Mouse (Mus musculus): Measurements from ENCODE around the gene Bbx. TPM values are rescaled to one million over a fixed set of nuclear protein-coding genes. Genes with fewer than 3 reads are reported as not detected.

The Bbx gene
- total and polyA plus RNA-seq, 3 experiments = 3.7 to 112 (median 43.7) TPM

GRCm38 (mm10) chr16:50249036-50249435 is 183.2 kb downstream of the Bbx start:
- H3K4me1 ChIP-seq (ENCODE audit: insufficient read depth, low read depth, low read length) = no peaks in the 10 kb centered on the region
- ATAC-seq (ENCODE audit: extremely low read depth, insufficient number of reproducible peaks, low FRiP score, poor library complexity, severe bottlenecking) (no peak), DNase-seq (ENCODE audit: low spot score) (no peak)
- TF ChIP-seq TAL1 (conservative IDR thresholded peaks at IDR 0.05; ENCODE audit: low read depth, low read length) (no peak), GATA2 (IDR thresholded peaks at IDR 0.05; ENCODE audit: borderline replicate concordance, low read depth, low read length) (no peak), POLR2AphosphoS5 (IDR thresholded peaks at IDR 0.05; ENCODE audit: insufficient replicate concordance, low read depth, low read length) (no peak), GATA1 (IDR thresholded peaks at IDR 0.05; ENCODE audit: borderline replicate concordance, low read length) (no peak), CTCF (IDR thresholded peaks at IDR 0.05; ENCODE audit: low read depth, low read length) (no peak)
- H3K4me3 ChIP-seq (ENCODE audit: low read depth, low read length) = no peak overlapping the region
- no peaks in the 10 kb centered on the region for H3K9me3 ChIP-seq (replicated peaks)
- no peaks in the 10 kb centered on the region for H3K27me3 ChIP-seq (ENCODE audit: insufficient read depth, low read length)
- peaks cover 50% of the 10 kb centered on the region for H3K36me3 ChIP-seq (replicated peaks)

- H3K4me3 ChIP-seq (ENCODE audit: low read depth, low read length) = no peak overlapping the region
- no peak for DNase-seq (ENCODE audit: low spot score)
Observed at GRCm38 (mm10) chr16:50242444-50242843, 189.7 kb downstream of the Bbx start.

DNA sequence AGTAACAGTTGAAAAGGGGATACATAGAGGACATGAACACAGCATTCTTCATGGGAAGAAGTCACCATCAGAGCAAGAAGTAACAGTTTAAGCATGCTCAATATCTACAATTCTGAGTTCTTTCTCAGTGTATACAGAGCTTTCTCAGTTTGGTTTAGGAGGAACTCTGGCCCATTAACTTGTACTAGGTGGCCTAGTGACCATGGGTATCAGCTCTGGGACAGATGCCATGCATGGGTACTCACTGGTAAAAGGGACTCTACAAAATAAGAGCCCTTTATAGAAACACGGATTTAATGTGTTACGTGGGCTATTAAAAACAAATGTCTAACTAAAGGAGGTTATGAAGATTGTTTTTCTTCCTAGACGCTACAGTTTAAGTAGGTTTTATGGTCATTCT is 190.6 kb downstream of the Bbx start:
- ATAC-seq (ENCODE audit: extremely low read depth, insufficient number of reproducible peaks, low FRiP score, poor library complexity, severe bottlenecking) (no peak), DNase-seq (ENCODE audit: low spot score) (no peak)
- no peaks in the 10 kb centered on the region for H3K27me3 ChIP-seq (ENCODE audit: insufficient read depth, low read length)
- H3K36me3 ChIP-seq (replicated peaks) = peaks cover 27% of the 10 kb centered on the region
- peaks cover 19% of the 10 kb centered on the region for H3K4me1 ChIP-seq (ENCODE audit: insufficient read depth, low read depth, low read length)
- H3K9me3 ChIP-seq (replicated peaks) = no peaks in the 10 kb centered on the region
- no peak overlapping the region for H3K4me3 ChIP-seq (ENCODE audit: low read depth, low read length)
- TF ChIP-seq GATA1 (IDR thresholded peaks at IDR 0.05; ENCODE audit: borderline replicate concordance, low read length) (no peak), GATA2 (IDR thresholded peaks at IDR 0.05; ENCODE audit: borderline replicate concordance, low read depth, low read length) (no peak), CTCF (IDR thresholded peaks at IDR 0.05; ENCODE audit: low read depth, low read length) (no peak), TAL1 (conservative IDR thresholded peaks at IDR 0.05; ENCODE audit: low read depth, low read length) (no peak), POLR2AphosphoS5 (IDR thresholded peaks at IDR 0.05; ENCODE audit: insufficient replicate concordance, low read depth, low read length) (no peak)

More at GRCm38 (mm10) chr16:50242444-50242843, 189.7 kb downstream of the Bbx start:
- no peak for ATAC-seq (ENCODE audit: extremely low read depth, insufficient number of reproducible peaks, low FRiP score, poor library complexity, severe bottlenecking)
- TF ChIP-seq TAL1 (conservative IDR thresholded peaks at IDR 0.05; ENCODE audit: low read depth, low read length) (no peak), CTCF (IDR thresholded peaks at IDR 0.05; ENCODE audit: low read depth, low read length) (no peak), POLR2AphosphoS5 (IDR thresholded peaks at IDR 0.05; ENCODE audit: insufficient replicate concordance, low read depth, low read length) (no peak), GATA1 (IDR thresholded peaks at IDR 0.05; ENCODE audit: borderline replicate concordance, low read length) (no peak), GATA2 (IDR thresholded peaks at IDR 0.05; ENCODE audit: borderline replicate concordance, low read depth, low read length) (no peak)
- H3K27me3 ChIP-seq (ENCODE audit: insufficient read depth, low read length) = no peaks in the 10 kb centered on the region
- peaks cover 11% of the 10 kb centered on the region for H3K4me1 ChIP-seq (ENCODE audit: insufficient read depth, low read depth, low read length)
- no peaks in the 10 kb centered on the region for H3K9me3 ChIP-seq (replicated peaks)
- peaks cover 26% of the 10 kb centered on the region for H3K36me3 ChIP-seq (replicated peaks)

DNA sequence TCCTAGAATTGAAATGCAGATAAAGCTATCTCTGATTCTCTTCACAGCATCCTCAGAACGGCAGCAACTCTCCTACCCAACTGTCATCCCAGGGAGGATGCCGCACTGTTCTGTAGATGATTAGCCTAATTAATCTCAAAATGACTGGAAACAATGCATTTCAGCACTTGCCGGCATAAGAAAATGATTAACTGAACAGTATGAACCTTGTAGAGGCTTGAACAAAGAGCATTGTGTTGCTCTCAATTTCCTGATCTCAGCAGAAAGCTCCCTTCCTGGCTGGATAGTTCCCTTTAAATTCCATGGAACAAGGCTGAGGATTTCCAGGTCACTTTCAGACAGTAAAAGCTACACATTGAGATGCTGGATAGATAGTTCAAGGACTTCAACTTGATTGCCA is 197.0 kb downstream of the Bbx start:
- H3K4me3 ChIP-seq (ENCODE audit: low read depth, low read length) = no peak overlapping the region
- ATAC-seq (ENCODE audit: extremely low read depth, insufficient number of reproducible peaks, low FRiP score, poor library complexity, severe bottlenecking) = no peak
- TF ChIP-seq CTCF (IDR thresholded peaks at IDR 0.05; ENCODE audit: low read depth, low read length) (no peak), TAL1 (conservative IDR thresholded peaks at IDR 0.05; ENCODE audit: low read depth, low read length) (no peak), GATA2 (IDR thresholded peaks at IDR 0.05; ENCODE audit: borderline replicate concordance, low read depth, low read length) (no peak), GATA1 (IDR thresholded peaks at IDR 0.05; ENCODE audit: borderline replicate concordance, low read length) (no peak), POLR2AphosphoS5 (IDR thresholded peaks at IDR 0.05; ENCODE audit: insufficient replicate concordance, low read depth, low read length) (no peak)
- H3K9me3 ChIP-seq (replicated peaks) = no peaks in the 10 kb centered on the region
- no peak for DNase-seq (ENCODE audit: low spot score)
- H3K36me3 ChIP-seq (replicated peaks) = peaks cover 45% of the 10 kb centered on the region
- no peaks in the 10 kb centered on the region for H3K27me3 ChIP-seq (ENCODE audit: insufficient read depth, low read length)
- peaks cover 20% of the 10 kb centered on the region for H3K4me1 ChIP-seq (ENCODE audit: insufficient read depth, low read depth, low read length)

- peaks cover 8% of the 10 kb centered on the region; the same call in 1 of the 2 replicates for H3K4me1 ChIP-seq (ENCODE audit: insufficient read depth, low read depth, low read length)
- ATAC-seq (ENCODE audit: extremely low read depth, insufficient number of reproducible peaks, low FRiP score, poor library complexity, severe bottlenecking) (no peak), DNase-seq (ENCODE audit: low spot score) (no peak)
- no peak overlapping the region for H3K4me3 ChIP-seq (ENCODE audit: low read depth, low read length)
- no peaks in the 10 kb centered on the region for H3K9me3 ChIP-seq (replicated peaks)
- H3K27me3 ChIP-seq (ENCODE audit: insufficient read depth, low read length) = no peaks in the 10 kb centered on the region
- TF ChIP-seq GATA1 (IDR thresholded peaks at IDR 0.05; ENCODE audit: borderline replicate concordance, low read length) (no peak), CTCF (IDR thresholded peaks at IDR 0.05; ENCODE audit: low read depth, low read length) (no peak), TAL1 (conservative IDR thresholded peaks at IDR 0.05; ENCODE audit: low read depth, low read length) (no peak), GATA2 (IDR thresholded peaks at IDR 0.05; ENCODE audit: borderline replicate concordance, low read depth, low read length) (no peak), POLR2AphosphoS5 (IDR thresholded peaks at IDR 0.05; ENCODE audit: insufficient replicate concordance, low read depth, low read length) (no peak)
- H3K36me3 ChIP-seq (replicated peaks) = peaks cover 34% of the 10 kb centered on the region
Observed at GRCm38 (mm10) chr16:50230624-50231023, 201.6 kb downstream of the Bbx start.

GRCm38 (mm10) chr16:50228833-50229232 is 203.4 kb downstream of the Bbx start:
- no peaks in the 10 kb centered on the region for H3K27me3 ChIP-seq (ENCODE audit: insufficient read depth, low read length)
- peaks cover 12% of the 10 kb centered on the region; the same call in 1 of the 2 replicates for H3K4me1 ChIP-seq (ENCODE audit: insufficient read depth, low read depth, low read length)
- no peak for TF ChIP-seq GATA2 (IDR thresholded peaks at IDR 0.05; ENCODE audit: borderline replicate concordance, low read depth, low read length)
- TF ChIP-seq GATA1 (IDR thresholded peaks at IDR 0.05; ENCODE audit: borderline replicate concordance, low read length) = no peak
- TF ChIP-seq TAL1 (conservative IDR thresholded peaks at IDR 0.05; ENCODE audit: low read depth, low read length) = no peak
- TF ChIP-seq POLR2AphosphoS5 (IDR thresholded peaks at IDR 0.05; ENCODE audit: insufficient replicate concordance, low read depth, low read length) = no peak
- no peak for TF ChIP-seq CTCF (IDR thresholded peaks at IDR 0.05; ENCODE audit: low read depth, low read length)
- DNase-seq (ENCODE audit: low spot score) (no peak), ATAC-seq (ENCODE audit: extremely low read depth, insufficient number of reproducible peaks, low FRiP score, poor library complexity, severe bottlenecking) (no peak)
- H3K4me3 ChIP-seq (ENCODE audit: low read depth, low read length) = no peak overlapping the region
- peaks cover 39% of the 10 kb centered on the region for H3K36me3 ChIP-seq (replicated peaks)
- H3K9me3 ChIP-seq (replicated peaks) = no peaks in the 10 kb centered on the region
